Mouse (Mus musculus): ENCODE measurements around the gene Wdfy4. TPM values are rescaled to one million over a fixed set of nuclear protein-coding genes. Genes with fewer than 3 reads are reported as not detected.

The Wdfy4 gene
- 0.19 TPM in 1 of 2 replicates, not detected in the other for polyA plus RNA-seq (2011; ENCODE audit: insufficient read length, low read depth, missing spikeins)

- Histone ChIP-seq H3K4me3 (ENCODE audit: insufficient read depth, low read length) (no peak within 1 kb of the TSS), H3K4me1 (ENCODE audit: control insufficient read depth, insufficient read depth, low read length) (peaks cover 4% of the 10 kb centered on the region), H3K27ac (ENCODE audit: insufficient read depth, low read length) (no peak within 1 kb of the TSS)
- TF ChIP-seq POLR2A (IDR thresholded peaks at IDR 0.05; ENCODE audit: low read depth, low read length) (no peak), CTCF (IDR thresholded peaks at IDR 0.05; ENCODE audit: borderline replicate concordance, insufficient read depth, low read length) (no peak)
Measured at GRCm38 (mm10) chr14:33185068-33185800, at the start of gene Wdfy4. Wdfy4 (minus strand) TSS chr14:33185508.

GRCm38 (mm10) chr14:33232048-33232447, 46.7 kb upstream of the Wdfy4 start:
- TF ChIP-seq CTCF (IDR thresholded peaks at IDR 0.05; ENCODE audit: borderline replicate concordance, insufficient read depth, low read length) (no peak), POLR2A (IDR thresholded peaks at IDR 0.05; ENCODE audit: low read depth, low read length) (no peak)
- H3K27ac ChIP-seq (ENCODE audit: insufficient read depth, low read length): no peak overlapping the region
- peaks cover 3% of the 10 kb centered on the region; the same call in 1 of the 2 replicates for H3K4me1 ChIP-seq (ENCODE audit: control insufficient read depth, insufficient read depth, low read length)
- no peak overlapping the region for H3K4me3 ChIP-seq (ENCODE audit: insufficient read depth, low read length)

GRCm38 (mm10) chr14:33231311-33231710, 46.0 kb upstream of the Wdfy4 start:
- Histone ChIP-seq H3K4me1 (ENCODE audit: control insufficient read depth, insufficient read depth, low read length) (peaks cover 3% of the 10 kb centered on the region; the same call in 1 of the 2 replicates), H3K27ac (ENCODE audit: insufficient read depth, low read length) (no peak overlapping the region), H3K4me3 (ENCODE audit: insufficient read depth, low read length) (no peak overlapping the region)
- TF ChIP-seq CTCF (IDR thresholded peaks at IDR 0.05; ENCODE audit: borderline replicate concordance, insufficient read depth, low read length) (no peak), POLR2A (IDR thresholded peaks at IDR 0.05; ENCODE audit: low read depth, low read length) (no peak)

GRCm38 (mm10) chr14:33230672-33231071, 45.4 kb upstream of the Wdfy4 start:
- TF ChIP-seq POLR2A (IDR thresholded peaks at IDR 0.05; ENCODE audit: low read depth, low read length) (no peak), CTCF (IDR thresholded peaks at IDR 0.05; ENCODE audit: borderline replicate concordance, insufficient read depth, low read length) (no peak)
- Histone ChIP-seq H3K27ac (ENCODE audit: insufficient read depth, low read length) (no peak overlapping the region), H3K4me3 (ENCODE audit: insufficient read depth, low read length) (no peak overlapping the region), H3K4me1 (ENCODE audit: control insufficient read depth, insufficient read depth, low read length) (peaks cover 3% of the 10 kb centered on the region; the same call in 1 of the 2 replicates)

GRCm38 (mm10) chr14:33225235-33225634, 39.9 kb upstream of the Wdfy4 start:
- H3K27ac ChIP-seq (ENCODE audit: insufficient read depth, low read length): no peak overlapping the region
- H3K4me3 ChIP-seq (ENCODE audit: insufficient read depth, low read length): no peak overlapping the region
- no peaks in the 10 kb centered on the region for H3K4me1 ChIP-seq (ENCODE audit: control insufficient read depth, insufficient read depth, low read length)
- TF ChIP-seq POLR2A (IDR thresholded peaks at IDR 0.05; ENCODE audit: low read depth, low read length) (no peak), CTCF (IDR thresholded peaks at IDR 0.05; ENCODE audit: borderline replicate concordance, insufficient read depth, low read length) (no peak)

- peaks cover 2% of the 10 kb centered on the region; the same call in 1 of the 2 replicates for H3K4me1 ChIP-seq (ENCODE audit: control insufficient read depth, insufficient read depth, low read length)
- H3K27ac ChIP-seq (ENCODE audit: insufficient read depth, low read length): no peak overlapping the region
- TF ChIP-seq CTCF (IDR thresholded peaks at IDR 0.05; ENCODE audit: borderline replicate concordance, insufficient read depth, low read length): no peak
- TF ChIP-seq POLR2A (IDR thresholded peaks at IDR 0.05; ENCODE audit: low read depth, low read length): no peak
- no peak overlapping the region for H3K4me3 ChIP-seq (ENCODE audit: insufficient read depth, low read length)
Measured at GRCm38 (mm10) chr14:33216343-33217208, 31.3 kb upstream of the Wdfy4 start.

- TF ChIP-seq CTCF (IDR thresholded peaks at IDR 0.05; ENCODE audit: borderline replicate concordance, insufficient read depth, low read length) (no peak), POLR2A (IDR thresholded peaks at IDR 0.05; ENCODE audit: low read depth, low read length) (no peak)
- peaks cover 2% of the 10 kb centered on the region; the same call in 1 of the 2 replicates for H3K4me1 ChIP-seq (ENCODE audit: control insufficient read depth, insufficient read depth, low read length)
Measured at GRCm38 (mm10) chr14:33215163-33215562, 29.9 kb upstream of the Wdfy4 start.

GRCm38 (mm10) chr14:33214767-33215128, 29.4 kb upstream of the Wdfy4 start:
- TF ChIP-seq CTCF (IDR thresholded peaks at IDR 0.05; ENCODE audit: borderline replicate concordance, insufficient read depth, low read length): no peak

More at GRCm38 (mm10) chr14:33215163-33215562, 29.9 kb upstream of the Wdfy4 start:
- Histone ChIP-seq H3K4me3 (ENCODE audit: insufficient read depth, low read length) (no peak overlapping the region), H3K27ac (ENCODE audit: insufficient read depth, low read length) (no peak overlapping the region)

GRCm38 (mm10) chr14:33213823-33214766, 28.8 kb upstream of the Wdfy4 start, which contains the start of gene Arhgap22:
Arhgap22 (plus strand) TSS chr14:33214026.
- H3K4me3 ChIP-seq (ENCODE audit: insufficient read depth, low read length): no peak within 1 kb of the TSS
- TF ChIP-seq CTCF (IDR thresholded peaks at IDR 0.05; ENCODE audit: borderline replicate concordance, insufficient read depth, low read length) (peak; percentile 98), POLR2A (IDR thresholded peaks at IDR 0.05; ENCODE audit: low read depth, low read length) (no peak)
- no peak within 1 kb of the TSS for H3K27ac ChIP-seq (ENCODE audit: insufficient read depth, low read length)
- peaks cover 2% of the 10 kb centered on the region; the same call in 1 of the 2 replicates for H3K4me1 ChIP-seq (ENCODE audit: control insufficient read depth, insufficient read depth, low read length)

More at GRCm38 (mm10) chr14:33214767-33215128, 29.4 kb upstream of the Wdfy4 start:
- H3K4me3 ChIP-seq (ENCODE audit: insufficient read depth, low read length): no peak overlapping the region
- no peak overlapping the region for H3K27ac ChIP-seq (ENCODE audit: insufficient read depth, low read length)
- H3K4me1 ChIP-seq (ENCODE audit: control insufficient read depth, insufficient read depth, low read length): peaks cover 2% of the 10 kb centered on the region; the same call in 1 of the 2 replicates
